Comparison of ENCODE assay signal across 8 mouse cellular contexts in genomic region chr16:20804601-20805017, GRCm38 (mm10).
DNase-seq lines count a peak whose midpoint lies in the region; ATAC-seq lines count a peak whose summit lies in the region.

No protein-coding gene starts in this region.

- DNase-seq in WW6 (ENCODE audit: low read depth, low spot score): peak; percentile 58
- peak; percentile 49 to 74 for DNase-seq in cerebellum, postnatal 4 days (ENCODE audit: low spot score in 2 of 2)
- DNase-seq in gastrocnemius, adult 18-20 months (ENCODE audit: low spot score): peak; percentile 84
- DNase-seq in left cerebral cortex, adult 18-20 months (ENCODE audit: low spot score in 2 of 2): peak; percentile 77 to 78
- peak; percentile 82 to 85 for DNase-seq in lung, postnatal 4 days
- DNase-seq in retina, postnatal 1 day: peak; percentile 84
- DNase-seq in thymus, postnatal 4 days: peak; percentile 83

- peaks cover 8% of the 10 kb centered on the region for H3K4me1 ChIP-seq in hindbrain, embryonic 16.5 days (ENCODE audit: control insufficient read depth, insufficient read depth, low read depth, low read length)

- peak; percentile 88 for ATAC-seq in hindbrain, embryonic 16.5 days

- no peaks in the 10 kb centered on the region for H3K36me3 ChIP-seq in hindbrain, embryonic 16.5 days (ENCODE audit: control insufficient read depth, insufficient read depth, low read length)

- H3K9ac ChIP-seq in hindbrain, embryonic 16.5 days (ENCODE audit: low read depth, low read length): peak overlapping the region; percentile 55

- H3K4me2 ChIP-seq in hindbrain, embryonic 16.5 days (ENCODE audit: low read length): peak overlapping the region; percentile 73

- 0 out of 2 replicates have a peak overlapping the region, but pooled peaks have one; percentile 23 for H3K27ac ChIP-seq in hindbrain, embryonic 16.5 days (ENCODE audit: low read depth, low read length)

- no peaks in the 10 kb centered on the region for H3K27me3 ChIP-seq in hindbrain, embryonic 16.5 days (replicated peaks; ENCODE audit: control insufficient read depth, insufficient read depth, low read length)

- H3K9me3 ChIP-seq in hindbrain, embryonic 16.5 days (ENCODE audit: control insufficient read depth, low read length): no peaks in the 10 kb centered on the region

- 0% methylated on average over 8 of the region's 10 CpGs for WGBS in hindbrain, embryonic 16.5 days

- peak overlapping the region; percentile 37 for H3K4me3 ChIP-seq in hindbrain, embryonic 16.5 days (ENCODE audit: low read length)

Comparison
In these comparisons a context has a peak if more than half of its experiments do, and no peak if none do; other contexts are left out.
1. Peak in every context shown above with its lines: DNase-seq, ATAC-seq, H3K4me3 ChIP-seq and H3K27ac ChIP-seq.